Mouse (Mus musculus): ENCODE measurements around the gene Fbxl15. TPM values are rescaled to one million over a fixed set of nuclear protein-coding genes. Genes with fewer than 3 reads are reported as not detected.

Fbxl15 gene
- polyA plus RNA-seq, 1 experiment: 13.1 TPM

DNA sequence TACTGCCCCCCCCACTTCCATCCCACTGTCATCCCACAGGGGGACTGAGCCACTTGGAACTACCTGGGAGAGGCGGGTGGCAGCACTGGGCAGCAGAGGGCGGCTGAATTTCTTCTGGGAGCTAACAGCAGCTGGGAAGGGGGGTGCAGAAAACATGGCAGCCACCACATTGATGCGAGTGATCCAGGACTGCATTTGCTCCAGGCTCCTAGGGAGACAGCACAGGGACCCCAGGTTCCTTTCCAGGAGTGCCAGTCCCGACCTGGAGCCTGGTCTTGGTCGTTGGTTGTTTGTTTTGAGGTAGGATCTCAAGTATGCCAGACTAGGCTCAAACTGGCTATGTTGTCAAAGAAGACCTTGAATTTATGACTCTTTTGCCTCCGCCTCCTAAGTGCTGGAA is 14.4 kb upstream of the Fbxl15 start:
- Histone ChIP-seq H3K79me2 (ENCODE audit: control insufficient read depth, insufficient read depth) (no peaks in the 10 kb centered on the region), H3K27me3 (ENCODE audit: control insufficient read depth, insufficient read depth, insufficient read length) (peaks cover 22% of the 10 kb centered on the region), H3K79me3 (ENCODE audit: low read depth) (no peaks in the 10 kb centered on the region), H3K36me3 (ENCODE audit: control insufficient read depth, insufficient read depth) (peaks cover 23% of the 10 kb centered on the region), H3K4me3 (ENCODE audit: insufficient read depth, poor library complexity, severe bottlenecking) (no peak overlapping the region), H3ac (ENCODE audit: control insufficient read depth, insufficient read length, low read depth) (no peak overlapping the region)
- no peak for TF ChIP-seq USF1 (IDR thresholded peaks at IDR 0.05; ENCODE audit: low read depth)
- no peak for TF ChIP-seq MAX (IDR thresholded peaks at IDR 0.05)
- TF ChIP-seq MYOG (IDR thresholded peaks at IDR 0.05; ENCODE audit: control insufficient read depth, extremely low read depth, insufficient read length): no peak
- TF ChIP-seq CEBPB (IDR thresholded peaks at IDR 0.05; ENCODE audit: low read depth): no peak
- no peak for TF ChIP-seq FOSL1 (IDR thresholded peaks at IDR 0.05; ENCODE audit: insufficient read depth, low read length, poor library complexity, severe bottlenecking)
- TF ChIP-seq MYOD1 (IDR thresholded peaks at IDR 0.05; ENCODE audit: control insufficient read depth, insufficient read length, low read depth): no peak
- no peak for TF ChIP-seq CTCF (IDR thresholded peaks at IDR 0.05; ENCODE audit: control insufficient read depth, insufficient read depth, insufficient read length)

DNA sequence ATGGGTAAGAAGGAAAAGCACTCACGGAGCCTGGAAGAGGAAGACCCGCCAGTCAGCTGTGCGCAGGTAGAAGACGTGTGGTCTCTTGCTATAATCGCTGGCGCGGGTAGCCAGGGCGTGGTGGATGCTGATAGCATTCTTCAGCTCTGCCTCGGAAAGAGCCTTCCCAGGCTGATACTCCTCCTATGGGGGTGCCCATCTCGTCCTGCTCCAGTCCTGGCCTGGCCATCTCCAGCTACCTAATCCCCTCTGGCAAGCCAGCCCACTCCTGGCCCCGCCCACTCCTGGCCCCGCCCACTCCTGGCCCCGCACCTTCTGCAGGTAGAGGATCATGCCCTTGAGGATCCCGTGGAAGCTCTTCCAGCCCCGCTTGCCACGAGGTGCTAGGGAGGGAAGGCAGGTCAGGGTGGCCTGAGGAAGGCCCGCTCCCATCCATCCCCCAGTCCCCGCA is 13.8 kb upstream of the Fbxl15 start:
- Histone ChIP-seq H3K36me3 (ENCODE audit: control insufficient read depth, insufficient read depth) (peaks cover 20% of the 10 kb centered on the region), H3K79me2 (ENCODE audit: control insufficient read depth, insufficient read depth) (no peaks in the 10 kb centered on the region), H3K79me3 (ENCODE audit: low read depth) (no peaks in the 10 kb centered on the region), H3K27me3 (ENCODE audit: control insufficient read depth, insufficient read depth, insufficient read length) (peaks cover 22% of the 10 kb centered on the region), H3K4me3 (ENCODE audit: insufficient read depth, poor library complexity, severe bottlenecking) (no peak overlapping the region), H3ac (ENCODE audit: control insufficient read depth, insufficient read length, low read depth) (no peak overlapping the region)
- TF ChIP-seq FOSL1 (IDR thresholded peaks at IDR 0.05; ENCODE audit: insufficient read depth, low read length, poor library complexity, severe bottlenecking) (no peak), MAX (IDR thresholded peaks at IDR 0.05) (no peak), CTCF (IDR thresholded peaks at IDR 0.05; ENCODE audit: control insufficient read depth, insufficient read depth, insufficient read length) (no peak), MYOD1 (IDR thresholded peaks at IDR 0.05; ENCODE audit: control insufficient read depth, insufficient read length, low read depth) (no peak), MYOG (IDR thresholded peaks at IDR 0.05; ENCODE audit: control insufficient read depth, extremely low read depth, insufficient read length) (no peak), USF1 (IDR thresholded peaks at IDR 0.05; ENCODE audit: low read depth) (no peak), CEBPB (IDR thresholded peaks at IDR 0.05; ENCODE audit: low read depth) (no peak)

DNA sequence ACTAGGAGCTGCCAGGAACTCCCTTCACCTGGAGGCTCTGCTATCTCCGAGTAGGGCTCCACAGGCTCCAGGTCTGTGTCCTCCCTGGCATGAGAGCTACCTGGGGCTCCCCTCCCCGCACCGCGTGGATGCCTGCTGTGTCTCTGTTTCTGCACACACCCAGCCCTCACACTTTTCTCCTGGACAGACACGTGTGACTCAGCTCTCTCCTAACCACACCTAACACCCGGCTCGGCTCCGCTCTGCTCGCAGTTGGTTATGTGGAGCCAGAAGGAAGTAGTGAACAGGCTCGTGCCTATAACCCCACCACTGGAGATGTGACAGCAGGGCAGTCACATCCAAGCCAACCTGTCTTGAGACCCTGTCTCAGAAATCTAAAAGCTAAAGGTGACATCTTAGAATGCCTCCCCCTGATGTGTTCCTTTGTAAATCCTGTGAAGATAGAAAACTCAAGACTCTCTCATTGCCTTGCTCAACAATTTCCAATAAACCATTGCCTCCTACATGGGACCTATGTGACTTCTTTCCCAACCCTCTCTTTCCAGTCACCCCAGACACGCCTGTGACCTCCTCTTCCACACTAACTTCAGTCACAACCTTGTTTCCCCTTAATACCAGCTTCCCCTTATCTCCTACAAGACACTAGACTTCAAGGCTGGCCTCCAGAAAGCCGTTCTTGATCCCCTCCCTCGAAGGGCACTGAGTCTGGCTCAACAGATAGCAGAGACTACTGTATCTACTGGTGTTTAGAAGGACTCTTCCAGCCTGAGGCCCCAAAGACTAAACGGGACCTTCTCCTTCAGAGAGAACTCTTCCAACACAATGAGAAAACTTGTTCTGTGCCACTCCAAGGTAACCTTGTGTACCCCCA is 12.9 kb upstream of the Fbxl15 start:
- no peak overlapping the region for H3K4me3 ChIP-seq (ENCODE audit: insufficient read depth, poor library complexity, severe bottlenecking)
- TF ChIP-seq MAX (IDR thresholded peaks at IDR 0.05): no peak
- no peak for TF ChIP-seq MYOG (IDR thresholded peaks at IDR 0.05; ENCODE audit: control insufficient read depth, extremely low read depth, insufficient read length)
- TF ChIP-seq CEBPB (IDR thresholded peaks at IDR 0.05; ENCODE audit: low read depth): no peak
- no peak for TF ChIP-seq MYOD1 (IDR thresholded peaks at IDR 0.05; ENCODE audit: control insufficient read depth, insufficient read length, low read depth)
- no peak for TF ChIP-seq USF1 (IDR thresholded peaks at IDR 0.05; ENCODE audit: low read depth)
- no peak for TF ChIP-seq FOSL1 (IDR thresholded peaks at IDR 0.05; ENCODE audit: insufficient read depth, low read length, poor library complexity, severe bottlenecking)
- TF ChIP-seq CTCF (IDR thresholded peaks at IDR 0.05; ENCODE audit: control insufficient read depth, insufficient read depth, insufficient read length): no peak
- peaks cover 26% of the 10 kb centered on the region for H3K27me3 ChIP-seq (ENCODE audit: control insufficient read depth, insufficient read depth, insufficient read length)

DNA sequence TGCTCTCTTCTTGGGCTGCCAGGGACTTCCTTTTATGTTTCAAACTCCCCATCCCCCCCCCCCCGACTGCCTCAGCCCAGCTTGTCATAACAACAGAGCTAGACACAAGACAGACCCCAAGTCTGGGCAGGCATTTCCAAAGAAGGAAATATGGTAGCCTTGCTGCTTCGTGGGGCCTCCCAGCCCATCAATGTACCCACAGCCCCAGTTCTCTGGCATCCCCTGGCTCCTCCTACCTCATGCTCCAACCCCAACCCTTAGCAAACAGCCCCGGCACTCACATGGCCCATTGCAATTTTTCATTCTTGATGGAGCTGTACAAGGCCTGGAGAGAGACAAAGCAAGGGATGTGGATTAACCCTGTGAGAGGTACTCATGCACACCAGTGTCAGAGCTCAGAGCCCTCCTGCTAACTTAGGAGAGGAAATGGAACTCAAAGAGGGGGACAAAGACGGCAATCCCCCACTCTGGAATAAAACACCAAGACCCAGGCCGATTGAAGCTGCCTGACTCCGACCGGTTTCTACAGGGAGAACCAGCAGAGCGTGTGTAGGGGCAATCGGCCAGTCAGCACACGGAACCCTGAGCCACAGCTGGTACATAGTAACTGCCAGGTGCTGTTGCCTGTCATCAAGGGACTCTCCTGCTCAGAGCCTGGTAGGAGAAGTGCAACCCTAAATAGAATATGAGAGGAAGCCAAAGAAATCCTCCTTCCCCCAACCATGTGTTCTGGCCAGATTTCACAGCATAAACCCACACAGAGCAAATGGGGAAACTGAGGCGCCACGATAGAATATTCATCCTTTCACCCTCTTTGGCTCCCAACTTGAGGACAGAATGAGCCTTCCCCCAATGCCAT is 12.0 kb upstream of the Fbxl15 start:
- H3K36me3 ChIP-seq (ENCODE audit: control insufficient read depth, insufficient read depth): peaks cover 7% of the 10 kb centered on the region
- peaks cover 26% of the 10 kb centered on the region for H3K27me3 ChIP-seq (ENCODE audit: control insufficient read depth, insufficient read depth, insufficient read length)
- TF ChIP-seq MYOG (IDR thresholded peaks at IDR 0.05; ENCODE audit: control insufficient read depth, extremely low read depth, insufficient read length): no peak
- TF ChIP-seq FOSL1 (IDR thresholded peaks at IDR 0.05; ENCODE audit: insufficient read depth, low read length, poor library complexity, severe bottlenecking): no peak
- TF ChIP-seq USF1 (IDR thresholded peaks at IDR 0.05; ENCODE audit: low read depth): no peak
- no peak for TF ChIP-seq MYOD1 (IDR thresholded peaks at IDR 0.05; ENCODE audit: control insufficient read depth, insufficient read length, low read depth)
- TF ChIP-seq CEBPB (IDR thresholded peaks at IDR 0.05; ENCODE audit: low read depth): no peak
- TF ChIP-seq CTCF (IDR thresholded peaks at IDR 0.05; ENCODE audit: control insufficient read depth, insufficient read depth, insufficient read length): no peak
- TF ChIP-seq MAX (IDR thresholded peaks at IDR 0.05): no peak
- H3K79me3 ChIP-seq (ENCODE audit: low read depth): no peaks in the 10 kb centered on the region
- no peak overlapping the region for H3K4me3 ChIP-seq (ENCODE audit: insufficient read depth, poor library complexity, severe bottlenecking)
- H3K79me2 ChIP-seq (ENCODE audit: control insufficient read depth, insufficient read depth): no peaks in the 10 kb centered on the region
- no peak overlapping the region for H3ac ChIP-seq (ENCODE audit: control insufficient read depth, insufficient read length, low read depth)

More for the DNA sequence above, 12.9 kb upstream of the Fbxl15 start:
- no peaks in the 10 kb centered on the region for H3K79me2 ChIP-seq (ENCODE audit: control insufficient read depth, insufficient read depth)
- H3K36me3 ChIP-seq (ENCODE audit: control insufficient read depth, insufficient read depth): peaks cover 14% of the 10 kb centered on the region
- no peak overlapping the region for H3ac ChIP-seq (ENCODE audit: control insufficient read depth, insufficient read length, low read depth)
- no peaks in the 10 kb centered on the region for H3K79me3 ChIP-seq (ENCODE audit: low read depth)

DNA sequence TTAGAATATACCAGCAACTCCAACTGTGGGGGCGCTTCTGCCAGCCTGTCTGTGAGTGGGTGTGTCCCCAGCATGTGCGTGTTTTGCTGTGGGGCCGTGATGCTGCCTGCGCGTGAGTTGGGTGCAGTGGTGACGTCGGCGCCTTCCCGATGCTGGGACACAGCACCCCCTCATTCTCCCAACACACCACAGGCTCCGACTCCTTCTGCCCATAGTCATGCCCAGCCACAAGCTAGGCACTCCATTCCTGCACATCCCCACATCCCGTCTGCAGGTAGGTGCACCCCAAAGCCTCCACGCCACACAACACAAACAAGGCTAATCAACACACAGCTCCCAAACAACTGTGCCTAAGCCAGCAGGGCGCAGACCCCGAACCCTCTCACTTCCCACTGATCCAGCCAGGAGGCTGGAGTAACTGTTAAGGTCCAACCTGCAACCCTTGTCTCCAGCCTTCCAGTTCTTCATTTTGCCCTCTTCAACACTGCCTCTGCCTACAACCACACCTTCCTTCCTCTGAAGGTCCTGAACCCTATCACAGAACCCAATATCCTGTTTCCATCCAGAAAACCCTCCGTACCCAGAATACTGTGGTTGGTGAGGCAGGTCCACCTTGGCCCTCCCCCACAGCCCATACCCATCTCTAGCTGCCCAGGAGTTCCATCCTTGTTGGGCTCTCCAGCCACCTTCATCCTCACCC is 11.0 kb upstream of the Fbxl15 start:
- Histone ChIP-seq H3ac (ENCODE audit: control insufficient read depth, insufficient read length, low read depth) (no peak overlapping the region), H3K79me3 (ENCODE audit: low read depth) (no peaks in the 10 kb centered on the region), H3K36me3 (ENCODE audit: control insufficient read depth, insufficient read depth) (no peaks in the 10 kb centered on the region), H3K27me3 (ENCODE audit: control insufficient read depth, insufficient read depth, insufficient read length) (peaks cover 26% of the 10 kb centered on the region), H3K4me3 (ENCODE audit: insufficient read depth, poor library complexity, severe bottlenecking) (no peak overlapping the region), H3K79me2 (ENCODE audit: control insufficient read depth, insufficient read depth) (no peaks in the 10 kb centered on the region)
- no peak for TF ChIP-seq MYOD1 (IDR thresholded peaks at IDR 0.05; ENCODE audit: control insufficient read depth, insufficient read length, low read depth)
- TF ChIP-seq CEBPB (IDR thresholded peaks at IDR 0.05; ENCODE audit: low read depth): no peak
- TF ChIP-seq USF1 (IDR thresholded peaks at IDR 0.05; ENCODE audit: low read depth): no peak
- TF ChIP-seq MAX (IDR thresholded peaks at IDR 0.05): no peak
- TF ChIP-seq CTCF (IDR thresholded peaks at IDR 0.05; ENCODE audit: control insufficient read depth, insufficient read depth, insufficient read length): no peak
- no peak for TF ChIP-seq MYOG (IDR thresholded peaks at IDR 0.05; ENCODE audit: control insufficient read depth, extremely low read depth, insufficient read length)
- no peak for TF ChIP-seq FOSL1 (IDR thresholded peaks at IDR 0.05; ENCODE audit: insufficient read depth, low read length, poor library complexity, severe bottlenecking)
